Mouse (Mus musculus): ENCODE data around the gene Tnfaip8l1. TPM values are rescaled to one million over a fixed set of nuclear protein-coding genes. Genes with fewer than 3 reads are reported as not detected.
A peak's percentile ranks its signal among the peaks of the same experiment; 100 is the strongest.

The Tnfaip8l1 gene
- polyA plus RNA-seq, 1 experiment from 2014 or later: 9.5 TPM

- ATAC-seq (ENCODE audit: low FRiP score, low read depth): no peak
- H3K4me3 ChIP-seq: no peak overlapping the region
- H3K9me3 ChIP-seq: peaks cover 10% of the 10 kb centered on the region; the same call in 1 of the 2 replicates
- 86% methylated on average over 4 of the region's 4 CpGs for WGBS
- H3K27ac ChIP-seq (replicated peaks): no peak overlapping the region
- peaks cover 45% of the 10 kb centered on the region for H3K27me3 ChIP-seq
- no peak overlapping the region for H3K4me2 ChIP-seq
- H3K4me1 ChIP-seq (replicated peaks): peaks cover 5% of the 10 kb centered on the region; the same call in 1 of the 2 replicates
- peaks cover 63% of the 10 kb centered on the region for H3K36me3 ChIP-seq
- no peak overlapping the region for H3K9ac ChIP-seq
These were observed 37.0 kb upstream of the Tnfaip8l1 start for GRCm38 (mm10) chr17:56125276-56125630.

- WGBS: 77% methylated on average over 11 of the region's 11 CpGs
- Histone ChIP-seq H3K9ac (no peak overlapping the region), H3K36me3 (peaks cover 72% of the 10 kb centered on the region), H3K4me2 (no peak overlapping the region), H3K4me3 (no peak overlapping the region), H3K27ac (replicated peaks) (no peak overlapping the region), H3K4me1 (replicated peaks) (no peaks in the 10 kb centered on the region), H3K27me3 (peaks cover 36% of the 10 kb centered on the region), H3K9me3 (peaks cover 10% of the 10 kb centered on the region; the same call in 1 of the 2 replicates)
- ATAC-seq (ENCODE audit: low FRiP score, low read depth): no peak
These were observed 36.1 kb upstream of the Tnfaip8l1 start for GRCm38 (mm10) chr17:56126175-56126574.

- no peak overlapping the region for H3K4me2 ChIP-seq
- ATAC-seq (ENCODE audit: low FRiP score, low read depth): no peak
- H3K9me3 ChIP-seq: no peaks in the 10 kb centered on the region
- H3K9ac ChIP-seq: no peak overlapping the region
- peaks cover 65% of the 10 kb centered on the region for H3K36me3 ChIP-seq
- no peak overlapping the region for H3K4me3 ChIP-seq
- 0 out of 2 replicates have a peak, but pooled peaks cover 3% of the 10 kb centered on the region for H3K4me1 ChIP-seq (replicated peaks)
- 84% methylated on average over 15 of the region's 15 CpGs for WGBS
- H3K27ac ChIP-seq (replicated peaks): no peak overlapping the region
- peaks cover 16% of the 10 kb centered on the region for H3K27me3 ChIP-seq
These were observed 34.0 kb upstream of the Tnfaip8l1 start for GRCm38 (mm10) chr17:56128246-56128645.

GRCm38 (mm10) chr17:56131136-56131535, 31.1 kb upstream of the Tnfaip8l1 start:
- no peak for ATAC-seq (ENCODE audit: low FRiP score, low read depth)
- Histone ChIP-seq H3K4me3 (no peak overlapping the region), H3K27me3 (no peaks in the 10 kb centered on the region), H3K9ac (no peak overlapping the region), H3K9me3 (no peaks in the 10 kb centered on the region), H3K27ac (replicated peaks) (no peak overlapping the region), H3K4me2 (no peak overlapping the region), H3K36me3 (peaks cover 47% of the 10 kb centered on the region), H3K4me1 (replicated peaks) (peaks cover 22% of the 10 kb centered on the region)
- 92% methylated on average over 10 of the region's 10 CpGs for WGBS

GRCm38 (mm10) chr17:56131814-56132213, 30.5 kb upstream of the Tnfaip8l1 start:
- H3K9me3 ChIP-seq: no peaks in the 10 kb centered on the region
- H3K9ac ChIP-seq: no peak overlapping the region
- no peak overlapping the region for H3K27ac ChIP-seq (replicated peaks)
- peaks cover 22% of the 10 kb centered on the region for H3K4me1 ChIP-seq (replicated peaks)
- peaks cover 40% of the 10 kb centered on the region for H3K36me3 ChIP-seq
- no peak for ATAC-seq (ENCODE audit: low FRiP score, low read depth)
- no peak overlapping the region for H3K4me3 ChIP-seq
- no peaks in the 10 kb centered on the region for H3K27me3 ChIP-seq
- H3K4me2 ChIP-seq: no peak overlapping the region
- WGBS: 36% methylated on average over 7 of the region's 7 CpGs

- H3K27ac ChIP-seq (replicated peaks): no peak overlapping the region
- H3K9ac ChIP-seq: no peak overlapping the region
- H3K4me1 ChIP-seq (replicated peaks): peaks cover 31% of the 10 kb centered on the region
- no peak overlapping the region for H3K4me2 ChIP-seq
- H3K9me3 ChIP-seq: no peaks in the 10 kb centered on the region
- H3K36me3 ChIP-seq: peaks cover 32% of the 10 kb centered on the region
- 4% methylated on average over 14 of the region's 14 CpGs for WGBS
- no peaks in the 10 kb centered on the region for H3K27me3 ChIP-seq
- H3K4me3 ChIP-seq: no peak overlapping the region
- ATAC-seq (ENCODE audit: low FRiP score, low read depth): no peak
These were observed 29.6 kb upstream of the Tnfaip8l1 start for GRCm38 (mm10) chr17:56132661-56133060.

- H3K9me3 ChIP-seq: no peaks in the 10 kb centered on the region
- no peak overlapping the region for H3K9ac ChIP-seq
- ATAC-seq (ENCODE audit: low FRiP score, low read depth): peak; percentile 28; the same call in 1 of the 2 replicates
- 0 out of 2 replicates have a peak overlapping the region, but pooled peaks have one; percentile 18 for H3K27ac ChIP-seq (replicated peaks)
- H3K4me3 ChIP-seq: peak overlapping the region; percentile 15; the same call in 1 of the 2 replicates
- H3K27me3 ChIP-seq: no peaks in the 10 kb centered on the region
- peak overlapping the region; percentile 44 for H3K4me2 ChIP-seq
- peaks cover 41% of the 10 kb centered on the region for H3K4me1 ChIP-seq (replicated peaks)
- peaks cover 24% of the 10 kb centered on the region for H3K36me3 ChIP-seq
- WGBS: 22% methylated on average over 20 of the region's 21 CpGs
These were observed 28.6 kb upstream of the Tnfaip8l1 start for GRCm38 (mm10) chr17:56133457-56134363.

GRCm38 (mm10) chr17:56134463-56134971, 27.8 kb upstream of the Tnfaip8l1 start:
- peaks cover 16% of the 10 kb centered on the region for H3K36me3 ChIP-seq
- no peak for ATAC-seq (ENCODE audit: low FRiP score, low read depth)
- H3K4me3 ChIP-seq: peak overlapping the region; percentile 15
- no peaks in the 10 kb centered on the region for H3K27me3 ChIP-seq
- WGBS: 2% methylated on average over 27 of the region's 27 CpGs
- H3K4me1 ChIP-seq (replicated peaks): peaks cover 47% of the 10 kb centered on the region
- peak overlapping the region; percentile 44 for H3K4me2 ChIP-seq
- H3K9ac ChIP-seq: no peak overlapping the region
- H3K9me3 ChIP-seq: no peaks in the 10 kb centered on the region
- no peak overlapping the region for H3K27ac ChIP-seq (replicated peaks)

GRCm38 (mm10) chr17:56136558-56136957, 25.7 kb upstream of the Tnfaip8l1 start:
- peaks cover 56% of the 10 kb centered on the region for H3K4me1 ChIP-seq (replicated peaks)
- H3K4me2 ChIP-seq: no peak overlapping the region
- no peak for ATAC-seq (ENCODE audit: low FRiP score, low read depth)
- no peak overlapping the region for H3K9ac ChIP-seq
- no peak overlapping the region for H3K4me3 ChIP-seq
- no peak overlapping the region for H3K27ac ChIP-seq (replicated peaks)
- no peaks in the 10 kb centered on the region for H3K9me3 ChIP-seq
- H3K36me3 ChIP-seq: no peaks in the 10 kb centered on the region
- no peaks in the 10 kb centered on the region for H3K27me3 ChIP-seq
- WGBS: 89% methylated on average over 7 of the region's 7 CpGs

GRCm38 (mm10) chr17:56137839-56138613, 24.3 kb upstream of the Tnfaip8l1 start:
- Histone ChIP-seq H3K9ac (0 out of 2 replicates have a peak overlapping the region, but pooled peaks have one; percentile 80), H3K27ac (replicated peaks) (no peak overlapping the region), H3K4me2 (peak overlapping the region; percentile 82), H3K4me1 (replicated peaks) (peaks cover 66% of the 10 kb centered on the region), H3K36me3 (no peaks in the 10 kb centered on the region), H3K27me3 (no peaks in the 10 kb centered on the region), H3K4me3 (peak overlapping the region; percentile 73), H3K9me3 (no peaks in the 10 kb centered on the region)
- WGBS: 19% methylated on average over 25 of the region's 25 CpGs
- ATAC-seq (ENCODE audit: low FRiP score, low read depth): no peak

GRCm38 (mm10) chr17:56139355-56139754, 22.9 kb upstream of the Tnfaip8l1 start:
- 6% methylated on average over 19 of the region's 21 CpGs for WGBS
- Histone ChIP-seq H3K9ac (peak overlapping the region; percentile 80), H3K27ac (replicated peaks) (peak overlapping the region; percentile 82), H3K36me3 (no peaks in the 10 kb centered on the region), H3K4me2 (peak overlapping the region; percentile 82), H3K9me3 (no peaks in the 10 kb centered on the region), H3K27me3 (no peaks in the 10 kb centered on the region), H3K4me1 (replicated peaks) (peaks cover 55% of the 10 kb centered on the region), H3K4me3 (peak overlapping the region; percentile 73)
- peak; percentile 8 for ATAC-seq (ENCODE audit: low FRiP score, low read depth)

Measured in hindbrain, embryonic 15.5 days (tissue).